Mouse (Mus musculus) MEL (cell line): ENCODE results near the gene Cd63.

Experiments used
- BHLHE40 ChIP-seq: IDR thresholded peaks from 2 replicates; pipeline ENCODE4 v1.6.1; 2012; ENCODE audit warnings: low read depth, mild to moderate bottlenecking, inconsistent platforms, low read length, improper control_type of control experiment, borderline replicate concordance
- ELF1 ChIP-seq: IDR thresholded peaks from 2 replicates; pipeline ENCODE4 v1.6.1; 2014; ENCODE audit warnings: low read depth, mild to moderate bottlenecking, inconsistent platforms, low read length, improper control_type of control experiment, moderate library complexity

- TF ChIP-seq BHLHE40 = no peak
- no peak for TF ChIP-seq ELF1
These were observed 10.9 kb upstream of the Cd63 start for GRCm38 (mm10) chr10:128889846-128890245.
